Mouse (Mus musculus): ENCODE measurements around the gene Morn2. TPM values are rescaled to one million over a fixed set of nuclear protein-coding genes. Genes with fewer than 3 reads are reported as not detected.

Morn2 gene
- polyA plus RNA-seq, 1 experiment from 2014 or later: 38.9 TPM

DNA sequence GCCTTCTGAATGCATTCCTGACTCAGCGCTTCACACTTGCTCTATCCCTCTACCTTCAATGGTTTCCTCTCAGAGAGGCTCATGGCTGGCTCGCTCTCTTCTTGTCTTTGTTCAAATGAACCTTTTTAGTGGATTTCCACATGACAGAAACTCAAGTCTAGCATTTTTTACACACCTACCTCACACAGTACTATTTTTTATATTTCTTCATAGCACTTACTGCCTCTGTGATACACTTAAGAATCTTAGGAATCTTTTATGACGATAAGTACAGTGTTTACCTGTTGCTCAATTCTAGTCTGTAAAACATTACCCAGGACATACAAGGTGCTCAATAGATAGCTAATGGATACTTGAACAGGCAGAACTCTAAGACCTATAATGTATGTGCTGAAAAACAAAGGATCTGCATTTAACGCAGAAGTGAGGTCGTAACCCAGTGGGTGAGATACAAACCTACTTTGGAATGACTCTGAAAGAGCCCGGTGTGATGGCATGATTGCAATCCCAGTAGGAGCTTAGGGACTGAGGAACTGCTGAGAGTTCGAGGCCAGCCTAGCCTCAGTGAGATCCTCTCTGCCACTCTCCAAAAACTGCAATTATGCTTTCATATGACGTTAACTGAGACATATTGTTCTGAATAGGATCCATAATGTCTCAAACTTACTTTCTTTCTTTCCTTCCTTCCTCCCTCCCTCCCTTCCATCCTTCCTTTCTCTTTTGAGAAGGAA is 10.5 kb upstream of the Morn2 start:
- 90% methylated on average over 8 of the region's 8 CpGs for WGBS

DNA sequence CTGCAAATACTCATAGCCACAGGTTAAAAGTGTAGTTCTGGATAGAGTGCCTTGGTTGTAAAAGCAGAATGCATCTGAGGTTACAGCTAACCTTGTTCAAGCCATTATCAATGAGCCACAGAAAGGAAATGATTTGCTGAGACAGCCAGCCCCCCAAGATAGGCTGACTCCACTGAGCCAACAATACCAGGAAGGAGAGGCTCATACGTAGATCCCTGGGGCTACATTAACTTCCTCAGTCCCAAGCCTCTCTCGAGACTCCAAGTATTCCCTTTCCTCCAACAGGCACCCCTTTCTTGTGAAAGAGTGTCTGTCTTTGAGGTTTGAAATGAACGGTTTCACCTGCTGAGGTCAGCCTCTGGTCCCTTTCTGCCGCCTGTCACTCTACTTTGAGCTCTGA is 5.6 kb upstream of the Morn2 start:
- H3K4me3 ChIP-seq (ENCODE audit: low read length): no peak overlapping the region
- H3K4me2 ChIP-seq (replicated peaks; ENCODE audit: low read depth, low read length): no peak overlapping the region
- H3K27ac ChIP-seq (ENCODE audit: low read length): no peak overlapping the region
- H3K4me1 ChIP-seq (ENCODE audit: insufficient read depth, low read length): peaks cover 12% of the 10 kb centered on the region
- peaks cover 8% of the 10 kb centered on the region; the same call in 1 of the 2 replicates for H3K36me3 ChIP-seq (ENCODE audit: insufficient read depth, low read length)
- H3K27me3 ChIP-seq (ENCODE audit: insufficient read depth, low read length): no peaks in the 10 kb centered on the region
- no peak for ATAC-seq (ENCODE audit: low FRiP score, low TSS enrichment)
- H3K9me3 ChIP-seq (ENCODE audit: low read length): no peaks in the 10 kb centered on the region
- H3K9ac ChIP-seq (replicated peaks; ENCODE audit: low read length): no peak overlapping the region
- WGBS: 74% methylated on average over 4 of the region's 4 CpGs

More for the DNA sequence above, 10.5 kb upstream of the Morn2 start:
- Histone ChIP-seq H3K4me3 (ENCODE audit: low read length) (no peak overlapping the region), H3K4me1 (ENCODE audit: insufficient read depth, low read length) (no peaks in the 10 kb centered on the region), H3K27me3 (ENCODE audit: insufficient read depth, low read length) (no peaks in the 10 kb centered on the region), H3K9ac (replicated peaks; ENCODE audit: low read length) (no peak overlapping the region), H3K27ac (ENCODE audit: low read length) (no peak overlapping the region), H3K4me2 (replicated peaks; ENCODE audit: low read depth, low read length) (no peak overlapping the region), H3K36me3 (ENCODE audit: insufficient read depth, low read length) (peaks cover 32% of the 10 kb centered on the region), H3K9me3 (ENCODE audit: low read length) (no peaks in the 10 kb centered on the region)
- ATAC-seq (ENCODE audit: low FRiP score, low TSS enrichment): no peak

DNA sequence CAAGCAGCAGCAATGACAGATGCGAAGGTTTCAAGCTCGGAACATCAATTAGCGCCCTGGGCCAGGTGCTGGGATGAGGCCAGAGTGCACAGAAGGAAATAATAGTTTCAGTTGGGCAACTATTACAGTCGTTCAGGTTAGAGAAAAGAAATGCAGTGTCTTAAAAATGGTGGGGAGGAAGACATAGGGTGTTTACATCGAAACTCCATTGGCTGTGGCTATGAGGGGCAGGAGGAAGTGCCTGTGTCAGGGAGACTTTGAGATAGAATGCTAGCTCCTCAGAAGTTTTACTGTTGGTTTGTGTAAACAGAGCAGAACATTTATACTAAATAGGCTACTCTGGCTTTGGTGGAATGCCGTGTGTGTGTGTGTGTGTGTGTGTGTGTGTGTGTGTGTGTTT is 2.0 kb upstream of the Morn2 start:
- Histone ChIP-seq H3K4me2 (replicated peaks; ENCODE audit: low read depth, low read length) (no peak overlapping the region), H3K36me3 (ENCODE audit: insufficient read depth, low read length) (no peaks in the 10 kb centered on the region), H3K4me1 (ENCODE audit: insufficient read depth, low read length) (peaks cover 12% of the 10 kb centered on the region), H3K4me3 (ENCODE audit: low read length) (no peak overlapping the region), H3K27ac (ENCODE audit: low read length) (no peak overlapping the region), H3K9me3 (ENCODE audit: low read length) (no peaks in the 10 kb centered on the region), H3K9ac (replicated peaks; ENCODE audit: low read length) (no peak overlapping the region), H3K27me3 (ENCODE audit: insufficient read depth, low read length) (no peaks in the 10 kb centered on the region)
- 84% methylated on average over 6 of the region's 6 CpGs for WGBS
- ATAC-seq (ENCODE audit: low FRiP score, low TSS enrichment): no peak

DNA sequence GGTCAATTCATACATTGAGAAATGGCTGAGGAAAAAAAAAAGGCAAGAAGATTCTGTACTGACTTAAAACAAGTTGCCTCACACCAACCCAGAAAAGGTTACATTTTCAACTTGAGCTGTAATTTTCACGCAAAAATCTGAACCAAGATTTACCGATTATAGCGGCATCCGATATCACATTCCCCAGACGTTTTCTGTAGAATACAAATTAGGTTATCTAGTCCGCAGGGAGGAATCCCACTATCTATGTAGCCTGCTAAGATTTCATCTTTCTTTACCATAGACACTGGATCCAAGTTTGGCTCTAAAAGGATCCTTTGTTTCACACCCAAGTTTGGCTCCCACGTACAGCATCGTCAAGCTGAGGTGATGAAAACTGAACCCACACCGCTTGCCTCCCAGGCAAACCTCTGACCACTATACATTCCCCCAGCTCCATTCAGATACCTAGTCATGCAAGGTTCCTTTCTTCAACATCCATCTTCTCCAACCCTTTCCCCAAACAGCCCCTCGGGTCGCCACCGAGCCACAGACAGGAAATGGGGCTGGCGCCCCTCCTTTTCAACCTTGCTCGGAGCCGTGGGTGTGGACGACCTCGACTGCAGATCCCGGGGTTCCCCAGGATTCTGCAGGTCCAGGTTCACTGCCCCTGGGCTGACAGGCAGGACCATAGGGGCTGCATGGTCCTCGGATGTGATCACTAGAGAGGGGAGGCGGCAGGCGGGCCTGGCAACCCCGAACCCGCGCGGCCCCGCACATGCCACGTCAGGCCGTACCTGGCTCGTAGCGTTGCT is 526 bp upstream of the Morn2 start:
- Histone ChIP-seq H3K9ac (replicated peaks; ENCODE audit: low read length) (peak overlapping the region; percentile 93), H3K4me3 (ENCODE audit: low read length) (peak overlapping the region; percentile 99), H3K4me1 (ENCODE audit: insufficient read depth, low read length) (peaks cover 12% of the 10 kb centered on the region), H3K36me3 (ENCODE audit: insufficient read depth, low read length) (no peaks in the 10 kb centered on the region), H3K9me3 (ENCODE audit: low read length) (no peaks in the 10 kb centered on the region), H3K4me2 (replicated peaks; ENCODE audit: low read depth, low read length) (peak overlapping the region; percentile 75), H3K27me3 (ENCODE audit: insufficient read depth, low read length) (no peaks in the 10 kb centered on the region), H3K27ac (ENCODE audit: low read length) (peak overlapping the region; percentile 82)
- no peak; the same call in 1 of the 2 replicates for ATAC-seq (ENCODE audit: low FRiP score, low TSS enrichment)
- under 1% methylated on average over 30 of the region's 30 CpGs for WGBS

DNA sequence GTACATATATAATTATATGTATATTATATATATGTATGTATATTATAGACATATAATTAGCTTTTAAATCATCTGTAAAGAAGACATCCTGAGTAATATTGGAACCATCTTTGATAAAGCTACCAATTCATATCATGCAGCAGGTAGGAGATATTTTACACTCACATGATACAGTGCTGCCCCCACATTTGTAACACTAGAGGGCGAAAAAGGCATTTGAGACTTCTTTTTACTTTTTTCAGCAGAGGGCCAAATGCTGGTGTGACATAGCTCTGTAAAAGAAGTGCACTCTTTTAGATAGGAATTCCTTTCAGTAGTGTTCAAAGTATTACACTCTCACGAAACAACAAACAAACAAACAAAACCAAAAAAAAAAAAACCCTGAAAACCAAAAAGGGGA is 1.1 kb downstream of the Morn2 start:
- ATAC-seq (ENCODE audit: low FRiP score, low TSS enrichment): no peak
- no peak overlapping the region for H3K4me2 ChIP-seq (replicated peaks; ENCODE audit: low read depth, low read length)
- H3K4me3 ChIP-seq (ENCODE audit: low read length): no peak overlapping the region
- no peaks in the 10 kb centered on the region for H3K27me3 ChIP-seq (ENCODE audit: insufficient read depth, low read length)
- no peak overlapping the region for H3K9ac ChIP-seq (replicated peaks; ENCODE audit: low read length)
- no peaks in the 10 kb centered on the region for H3K9me3 ChIP-seq (ENCODE audit: low read length)
- H3K36me3 ChIP-seq (ENCODE audit: insufficient read depth, low read length): no peaks in the 10 kb centered on the region
- no peak overlapping the region for H3K27ac ChIP-seq (ENCODE audit: low read length)
- WGBS: 20% methylated on average over 2 of the region's 2 CpGs
- H3K4me1 ChIP-seq (ENCODE audit: insufficient read depth, low read length): peaks cover 12% of the 10 kb centered on the region

DNA sequence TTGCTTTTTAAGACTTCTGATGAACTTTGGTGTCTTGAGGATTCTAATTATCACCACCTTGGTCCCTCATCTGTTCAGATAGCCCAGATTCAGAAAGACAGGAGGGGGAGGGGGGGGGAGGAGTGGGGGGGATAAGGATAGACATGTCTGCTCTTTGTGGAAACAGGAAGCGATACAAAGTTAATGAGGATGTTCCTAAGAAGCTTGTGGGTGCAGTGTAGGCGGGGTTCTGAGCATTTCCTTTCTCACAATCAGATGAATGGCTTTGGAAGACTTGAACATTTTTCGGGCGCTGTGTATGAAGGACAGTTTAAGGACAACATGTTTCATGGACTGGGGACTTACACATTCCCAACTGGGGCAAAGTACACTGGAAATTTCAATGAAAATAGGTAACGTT is 5.3 kb downstream of the Morn2 start:
- Histone ChIP-seq H3K4me3 (ENCODE audit: low read length) (no peak overlapping the region), H3K4me2 (replicated peaks; ENCODE audit: low read depth, low read length) (no peak overlapping the region), H3K9me3 (ENCODE audit: low read length) (no peaks in the 10 kb centered on the region), H3K27ac (ENCODE audit: low read length) (no peak overlapping the region), H3K9ac (replicated peaks; ENCODE audit: low read length) (no peak overlapping the region), H3K36me3 (ENCODE audit: insufficient read depth, low read length) (no peaks in the 10 kb centered on the region), H3K4me1 (ENCODE audit: insufficient read depth, low read length) (no peaks in the 10 kb centered on the region), H3K27me3 (ENCODE audit: insufficient read depth, low read length) (no peaks in the 10 kb centered on the region)
- WGBS: 82% methylated on average over 5 of the region's 5 CpGs
- no peak for ATAC-seq (ENCODE audit: low FRiP score, low TSS enrichment)

DNA sequence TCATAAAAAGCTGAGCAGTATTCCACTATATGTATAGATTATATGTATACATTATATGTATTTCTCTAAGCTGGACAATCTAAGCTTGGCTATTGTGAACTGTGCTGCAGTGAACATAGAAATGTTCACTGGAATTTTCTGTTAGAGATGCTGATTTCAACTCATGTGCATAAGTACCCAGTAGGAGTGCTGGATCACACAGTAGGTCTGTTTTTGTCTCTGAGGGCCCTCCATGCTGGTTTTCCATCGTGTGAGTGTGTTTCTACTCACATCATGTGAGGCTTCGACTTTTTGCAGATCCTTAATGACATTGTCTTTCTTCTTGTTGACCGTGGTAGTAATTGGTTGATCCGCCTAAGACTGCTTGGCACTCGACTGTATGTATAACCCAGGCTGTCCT is 8.8 kb downstream of the Morn2 start:
- Histone ChIP-seq H3K9me3 (ENCODE audit: low read length) (no peaks in the 10 kb centered on the region), H3K27ac (ENCODE audit: low read length) (no peak overlapping the region), H3K36me3 (ENCODE audit: insufficient read depth, low read length) (no peaks in the 10 kb centered on the region), H3K27me3 (ENCODE audit: insufficient read depth, low read length) (no peaks in the 10 kb centered on the region), H3K4me3 (ENCODE audit: low read length) (no peak overlapping the region), H3K9ac (replicated peaks; ENCODE audit: low read length) (no peak overlapping the region), H3K4me1 (ENCODE audit: insufficient read depth, low read length) (no peaks in the 10 kb centered on the region), H3K4me2 (replicated peaks; ENCODE audit: low read depth, low read length) (no peak overlapping the region)
- ATAC-seq (ENCODE audit: low FRiP score, low TSS enrichment): no peak
- WGBS: 87% methylated on average over 5 of the region's 5 CpGs

DNA sequence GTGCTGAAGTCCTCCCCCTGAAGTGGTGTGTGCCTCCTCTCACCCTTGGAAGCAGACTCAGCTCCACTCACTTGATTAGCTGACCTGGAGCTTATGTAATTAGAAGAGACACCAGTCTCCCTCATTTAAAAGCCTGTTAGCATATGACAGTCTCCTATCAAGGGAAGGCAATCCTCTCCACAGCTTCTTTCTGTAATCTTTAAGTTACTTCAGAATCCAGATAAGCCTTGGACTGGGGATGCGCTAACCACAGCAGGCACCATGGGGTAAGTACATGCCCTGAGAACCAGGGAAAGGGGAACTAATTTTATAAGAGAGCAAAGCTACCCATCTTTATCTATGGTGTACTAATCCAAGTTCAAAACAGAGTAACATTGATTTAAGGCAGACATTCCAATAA is 17.2 kb downstream of the Morn2 start, which contains the start of gene Arhgef33:
TSS of gene Arhgef33 (plus strand) at position 157 of the 400 bp plus-strand sequence.
- ATAC-seq (ENCODE audit: low FRiP score, low TSS enrichment): no peak
- 100% methylated on average over 1 of the region's 1 CpGs for WGBS
- H3K9me3 ChIP-seq (ENCODE audit: low read length): no peaks in the 10 kb centered on the region

DNA sequence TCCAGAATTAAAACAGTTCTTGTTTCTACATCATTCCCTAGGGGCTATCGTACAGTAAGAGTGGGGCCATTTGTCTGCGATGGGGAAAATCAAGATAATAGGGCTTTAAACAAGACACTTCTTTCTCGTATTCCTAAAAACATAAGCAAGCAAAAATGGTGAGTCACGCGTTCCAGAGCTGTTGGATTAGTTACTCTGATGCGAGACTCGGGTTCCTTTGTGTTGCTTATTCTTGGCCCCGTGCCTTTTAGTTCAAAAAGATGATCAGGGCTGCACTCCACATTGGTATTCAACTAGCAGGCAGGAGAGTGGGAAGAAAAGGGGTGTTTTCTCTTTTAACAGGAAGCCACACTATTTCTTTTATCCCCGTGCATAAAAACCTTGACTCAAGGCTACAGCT is 21.8 kb downstream of the Morn2 start:
- no peak for ATAC-seq (ENCODE audit: low FRiP score, low TSS enrichment)
- WGBS: 71% methylated on average over 9 of the region's 9 CpGs
- Histone ChIP-seq H3K27ac (ENCODE audit: low read length) (no peak overlapping the region), H3K9ac (replicated peaks; ENCODE audit: low read length) (no peak overlapping the region), H3K4me2 (replicated peaks; ENCODE audit: low read depth, low read length) (no peak overlapping the region), H3K36me3 (ENCODE audit: insufficient read depth, low read length) (no peaks in the 10 kb centered on the region), H3K27me3 (ENCODE audit: insufficient read depth, low read length) (no peaks in the 10 kb centered on the region), H3K9me3 (ENCODE audit: low read length) (no peaks in the 10 kb centered on the region), H3K4me3 (ENCODE audit: low read length) (no peak overlapping the region), H3K4me1 (ENCODE audit: insufficient read depth, low read length) (no peaks in the 10 kb centered on the region)

More for the DNA sequence above, 17.2 kb downstream of the Morn2 start, which contains the start of gene Arhgef33:
- Histone ChIP-seq H3K4me1 (ENCODE audit: insufficient read depth, low read length) (no peaks in the 10 kb centered on the region), H3K4me3 (ENCODE audit: low read length) (no peak within 1 kb of the TSS), H3K9ac (replicated peaks; ENCODE audit: low read length) (no peak within 1 kb of the TSS), H3K36me3 (ENCODE audit: insufficient read depth, low read length) (no peaks in the 10 kb centered on the region), H3K4me2 (replicated peaks; ENCODE audit: low read depth, low read length) (no peak within 1 kb of the TSS), H3K27ac (ENCODE audit: low read length) (no peak within 1 kb of the TSS), H3K27me3 (ENCODE audit: insufficient read depth, low read length) (no peaks in the 10 kb centered on the region)

DNA sequence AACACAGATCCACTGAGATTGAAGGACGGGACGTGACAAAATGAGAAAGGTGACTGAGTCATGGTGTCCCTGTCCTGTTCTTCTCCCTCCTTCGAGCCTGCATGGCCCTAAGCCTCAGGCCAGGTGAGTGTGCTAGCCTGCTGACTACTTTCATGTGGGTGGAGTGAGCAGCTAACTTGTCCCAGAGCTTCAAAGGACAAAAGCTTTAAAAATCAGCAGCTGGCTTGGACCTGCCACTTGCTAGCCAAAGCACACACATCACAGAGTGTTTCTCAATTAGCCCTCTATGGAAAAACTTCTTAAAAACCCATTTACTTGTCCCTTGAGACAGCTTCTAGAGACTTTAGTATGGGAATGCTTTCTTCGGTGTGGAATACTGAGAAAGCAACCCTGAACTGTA is 22.4 kb downstream of the Morn2 start:
- Histone ChIP-seq H3K4me2 (replicated peaks; ENCODE audit: low read depth, low read length) (no peak overlapping the region), H3K4me1 (ENCODE audit: insufficient read depth, low read length) (no peaks in the 10 kb centered on the region), H3K9me3 (ENCODE audit: low read length) (no peaks in the 10 kb centered on the region), H3K27ac (ENCODE audit: low read length) (no peak overlapping the region), H3K9ac (replicated peaks; ENCODE audit: low read length) (no peak overlapping the region), H3K4me3 (ENCODE audit: low read length) (no peak overlapping the region), H3K36me3 (ENCODE audit: insufficient read depth, low read length) (no peaks in the 10 kb centered on the region), H3K27me3 (ENCODE audit: insufficient read depth, low read length) (no peaks in the 10 kb centered on the region)
- 79% methylated on average over 4 of the region's 4 CpGs for WGBS
- no peak for ATAC-seq (ENCODE audit: low FRiP score, low TSS enrichment)
